Mouse (Mus musculus): Measurements from ENCODE around the gene Mapk11. TPM values are rescaled to one million over a fixed set of nuclear protein-coding genes. Genes with fewer than 3 reads are reported as not detected.
A peak's percentile ranks its signal among the peaks of the same experiment; 100 is the strongest.

Mapk11 gene
- polyA plus RNA-seq, 1 experiment: 29.0 TPM

DNA sequence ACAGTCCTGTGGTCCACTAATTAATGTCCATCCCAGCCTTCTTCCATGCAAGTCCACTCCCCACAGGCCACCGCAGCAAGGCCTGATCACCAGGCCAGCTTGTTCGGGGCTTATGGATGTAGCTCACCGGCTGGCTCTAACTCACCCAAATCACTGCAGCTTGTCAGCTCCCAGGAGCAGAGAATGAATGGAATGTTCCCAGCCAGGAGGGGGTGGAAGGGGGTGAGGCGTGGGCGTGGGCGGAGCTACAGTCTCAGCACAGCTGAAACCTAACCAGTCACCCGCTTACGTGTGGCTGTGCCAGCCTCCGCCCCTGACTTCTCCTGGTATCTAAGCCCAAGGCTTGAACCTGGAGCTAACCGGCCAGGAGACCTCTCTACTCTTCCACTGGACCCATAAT is 20.0 kb upstream of the Mapk11 start:
- H3K4me1 ChIP-seq (ENCODE audit: control insufficient read depth, insufficient read depth, insufficient read length): peaks cover 10% of the 10 kb centered on the region; the same call in 1 of the 2 replicates
- TF ChIP-seq CTCF (IDR thresholded peaks at IDR 0.05; ENCODE audit: extremely low read depth, insufficient read depth, insufficient read length, insufficient replicate concordance) (no peak), POLR2A (IDR thresholded peaks at IDR 0.05; ENCODE audit: low read depth, low read length) (no peak)
- WGBS: 82% methylated on average over 10 of the region's 10 CpGs
- H3K4me3 ChIP-seq (ENCODE audit: extremely low read depth, insufficient read depth, insufficient read length): no peak overlapping the region
- DNase-seq (ENCODE audit: low read depth in 1 of 2, low spot score in 2 of 2): no peak
- no peak overlapping the region for H3K27ac ChIP-seq (ENCODE audit: insufficient read depth, low read length)
- H3K36me3 ChIP-seq (ENCODE audit: control insufficient read depth, insufficient read depth, low read length): 0 out of 2 replicates have a peak, but pooled peaks cover 1% of the 10 kb centered on the region
- H3K27me3 ChIP-seq (ENCODE audit: control insufficient read depth, insufficient read depth, low read length): no peaks in the 10 kb centered on the region

DNA sequence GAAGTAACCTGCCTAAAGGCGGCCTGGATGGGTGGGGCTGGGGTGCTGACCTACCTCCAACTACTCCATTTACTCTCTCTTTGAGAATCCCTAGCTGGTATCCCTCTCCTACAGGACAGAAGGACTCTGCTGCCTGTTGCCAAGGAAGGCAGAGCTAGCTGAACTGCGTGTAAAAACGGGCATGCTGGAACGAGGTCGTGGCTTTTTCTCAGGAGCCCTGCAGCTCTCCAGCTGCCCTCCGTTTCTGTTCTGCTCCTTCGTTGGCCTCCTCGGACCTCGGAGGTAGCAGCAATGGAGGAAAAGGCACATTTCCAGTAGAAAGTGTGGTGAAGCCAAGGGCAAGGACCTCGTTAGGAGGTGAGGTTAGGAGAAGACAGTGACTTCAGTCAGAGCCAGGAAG is 19.5 kb upstream of the Mapk11 start:
- no peak for TF ChIP-seq POLR2A (IDR thresholded peaks at IDR 0.05; ENCODE audit: low read depth, low read length)
- H3K27me3 ChIP-seq (ENCODE audit: control insufficient read depth, insufficient read depth, low read length): no peaks in the 10 kb centered on the region
- 87% methylated on average over 10 of the region's 10 CpGs for WGBS
- 0 out of 2 replicates have a peak, but pooled peaks cover 1% of the 10 kb centered on the region for H3K36me3 ChIP-seq (ENCODE audit: control insufficient read depth, insufficient read depth, low read length)
- peaks cover 10% of the 10 kb centered on the region; the same call in 1 of the 2 replicates for H3K4me1 ChIP-seq (ENCODE audit: control insufficient read depth, insufficient read depth, insufficient read length)
- no peak overlapping the region for H3K27ac ChIP-seq (ENCODE audit: insufficient read depth, low read length)
- DNase-seq (ENCODE audit: low read depth in 1 of 2, low spot score in 2 of 2): no peak
- H3K4me3 ChIP-seq (ENCODE audit: extremely low read depth, insufficient read depth, insufficient read length): no peak overlapping the region

DNA sequence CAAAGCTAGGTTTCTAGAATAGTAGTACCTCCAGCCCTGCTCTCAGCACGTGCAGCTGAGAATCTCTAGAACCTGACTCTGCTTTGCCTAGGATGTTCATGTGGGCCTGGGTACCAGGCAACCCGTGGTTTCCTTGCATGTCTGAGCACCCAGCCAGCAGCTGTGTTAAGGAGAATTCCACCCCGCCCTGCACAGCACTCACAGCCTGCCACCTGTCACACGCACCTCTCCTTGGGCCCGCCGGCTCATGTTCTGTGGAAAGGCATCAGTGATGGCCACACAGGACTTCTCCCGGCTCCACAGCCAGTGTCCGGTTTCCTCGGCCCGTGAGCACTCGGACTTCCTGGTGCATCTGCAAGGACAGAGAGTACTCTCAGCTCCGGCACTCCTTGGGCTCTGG is 16.1 kb upstream of the Mapk11 start:
- WGBS: 91% methylated on average over 12 of the region's 12 CpGs
- H3K4me1 ChIP-seq (ENCODE audit: control insufficient read depth, insufficient read depth, insufficient read length): no peaks in the 10 kb centered on the region
- H3K27me3 ChIP-seq (ENCODE audit: control insufficient read depth, insufficient read depth, low read length): no peaks in the 10 kb centered on the region
- TF ChIP-seq CTCF (IDR thresholded peaks at IDR 0.05; ENCODE audit: extremely low read depth, insufficient read depth, insufficient read length, insufficient replicate concordance) (no peak), POLR2A (IDR thresholded peaks at IDR 0.05; ENCODE audit: low read depth, low read length) (no peak)
- 0 out of 2 replicates have a peak, but pooled peaks cover 1% of the 10 kb centered on the region for H3K36me3 ChIP-seq (ENCODE audit: control insufficient read depth, insufficient read depth, low read length)
- no peak overlapping the region for H3K27ac ChIP-seq (ENCODE audit: insufficient read depth, low read length)
- no peak for DNase-seq (ENCODE audit: low read depth in 1 of 2, low spot score in 2 of 2)
- H3K4me3 ChIP-seq (ENCODE audit: extremely low read depth, insufficient read depth, insufficient read length): no peak overlapping the region

DNA sequence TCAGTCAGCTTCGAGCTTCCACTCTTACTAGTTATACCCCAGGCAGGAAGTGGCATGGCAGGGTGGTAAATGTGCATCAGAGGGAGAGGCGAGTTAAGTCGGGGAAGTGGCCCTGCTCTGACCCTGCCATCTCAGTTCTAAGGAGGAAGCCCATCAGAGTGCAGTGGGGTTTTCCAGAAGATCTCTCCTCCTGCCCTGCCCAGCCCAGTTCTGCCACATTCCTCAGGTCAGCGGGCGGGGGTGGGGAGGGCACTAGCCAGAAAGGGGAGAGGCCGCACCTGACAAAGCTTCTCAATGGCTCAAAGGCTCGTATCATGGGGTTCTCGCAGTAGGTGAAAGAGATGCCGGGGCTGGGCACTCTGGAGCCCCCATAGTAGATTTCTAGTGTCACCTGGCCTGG is 12.0 kb upstream of the Mapk11 start:
- H3K4me3 ChIP-seq (ENCODE audit: extremely low read depth, insufficient read depth, insufficient read length): no peak overlapping the region
- H3K27ac ChIP-seq (ENCODE audit: insufficient read depth, low read length): no peak overlapping the region
- no peaks in the 10 kb centered on the region for H3K4me1 ChIP-seq (ENCODE audit: control insufficient read depth, insufficient read depth, insufficient read length)
- WGBS: 65% methylated on average over 9 of the region's 9 CpGs
- TF ChIP-seq CTCF (IDR thresholded peaks at IDR 0.05; ENCODE audit: extremely low read depth, insufficient read depth, insufficient read length, insufficient replicate concordance): no peak
- TF ChIP-seq POLR2A (IDR thresholded peaks at IDR 0.05; ENCODE audit: low read depth, low read length): no peak
- DNase-seq (ENCODE audit: low read depth in 1 of 2, low spot score in 2 of 2): no peak
- H3K36me3 ChIP-seq (ENCODE audit: control insufficient read depth, insufficient read depth, low read length): peaks cover 2% of the 10 kb centered on the region; the same call in 1 of the 2 replicates
- H3K27me3 ChIP-seq (ENCODE audit: control insufficient read depth, insufficient read depth, low read length): no peaks in the 10 kb centered on the region

DNA sequence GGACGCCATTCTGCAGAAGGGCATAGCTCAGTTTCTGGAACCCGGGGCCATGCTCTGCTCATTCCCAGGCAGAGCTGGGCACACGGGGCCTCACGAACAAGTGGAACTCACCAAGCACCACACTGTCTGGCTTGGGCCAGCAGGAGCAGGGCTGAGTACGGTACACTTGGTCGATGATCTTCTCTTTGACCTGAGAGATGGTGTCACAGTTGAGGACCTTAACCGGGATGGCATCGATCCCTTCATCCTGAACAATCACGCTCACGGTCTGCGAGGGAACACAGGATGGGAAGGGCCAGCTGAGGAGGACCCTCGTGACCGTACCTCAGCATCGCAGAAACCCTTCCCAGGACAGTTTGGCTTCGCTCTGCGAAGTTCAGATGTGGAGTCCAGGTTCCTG is 9.1 kb upstream of the Mapk11 start:
- H3K27me3 ChIP-seq (ENCODE audit: control insufficient read depth, insufficient read depth, low read length): no peaks in the 10 kb centered on the region
- 95% methylated on average over 16 of the region's 16 CpGs for WGBS
- no peak for DNase-seq (ENCODE audit: low read depth in 1 of 2, low spot score in 2 of 2)
- no peak for TF ChIP-seq POLR2A (IDR thresholded peaks at IDR 0.05; ENCODE audit: low read depth, low read length)
- no peak for TF ChIP-seq CTCF (IDR thresholded peaks at IDR 0.05; ENCODE audit: extremely low read depth, insufficient read depth, insufficient read length, insufficient replicate concordance)
- H3K4me1 ChIP-seq (ENCODE audit: control insufficient read depth, insufficient read depth, insufficient read length): no peaks in the 10 kb centered on the region
- H3K27ac ChIP-seq (ENCODE audit: insufficient read depth, low read length): no peak overlapping the region
- no peak overlapping the region for H3K4me3 ChIP-seq (ENCODE audit: extremely low read depth, insufficient read depth, insufficient read length)
- peaks cover 2% of the 10 kb centered on the region; the same call in 1 of the 2 replicates for H3K36me3 ChIP-seq (ENCODE audit: control insufficient read depth, insufficient read depth, low read length)

DNA sequence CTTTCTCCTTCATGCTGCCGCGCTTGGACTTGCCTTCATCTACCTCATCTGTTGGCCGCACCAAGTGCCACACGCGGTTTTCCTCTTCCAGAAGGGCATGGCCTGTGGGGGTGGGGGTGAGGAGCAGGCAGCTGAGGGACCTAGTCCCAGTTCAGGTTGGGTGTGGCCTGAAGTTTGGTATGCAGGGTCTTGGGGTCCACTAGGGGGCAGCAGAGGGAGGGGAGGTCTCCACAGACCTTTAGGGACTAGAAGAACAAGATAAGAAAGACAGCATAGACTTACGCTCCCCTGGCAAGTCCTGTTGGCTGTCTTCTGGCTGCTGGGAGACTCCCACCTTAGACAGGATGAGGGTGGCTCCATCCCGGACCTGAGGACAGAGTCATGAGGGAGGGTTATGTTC is 8.5 kb upstream of the Mapk11 start:
- H3K27me3 ChIP-seq (ENCODE audit: control insufficient read depth, insufficient read depth, low read length): no peaks in the 10 kb centered on the region
- TF ChIP-seq POLR2A (IDR thresholded peaks at IDR 0.05; ENCODE audit: low read depth, low read length) (no peak), CTCF (IDR thresholded peaks at IDR 0.05; ENCODE audit: extremely low read depth, insufficient read depth, insufficient read length, insufficient replicate concordance) (peak; percentile 68; the same call in 1 of the 2 replicates)
- no peak overlapping the region for H3K27ac ChIP-seq (ENCODE audit: insufficient read depth, low read length)
- peaks cover 2% of the 10 kb centered on the region; the same call in 1 of the 2 replicates for H3K36me3 ChIP-seq (ENCODE audit: control insufficient read depth, insufficient read depth, low read length)
- DNase-seq (ENCODE audit: low read depth in 1 of 2, low spot score in 2 of 2): peak; percentile 69 to 78
- 64% methylated on average over 7 of the region's 7 CpGs for WGBS
- H3K4me3 ChIP-seq (ENCODE audit: extremely low read depth, insufficient read depth, insufficient read length): no peak overlapping the region
- H3K4me1 ChIP-seq (ENCODE audit: control insufficient read depth, insufficient read depth, insufficient read length): no peaks in the 10 kb centered on the region

DNA sequence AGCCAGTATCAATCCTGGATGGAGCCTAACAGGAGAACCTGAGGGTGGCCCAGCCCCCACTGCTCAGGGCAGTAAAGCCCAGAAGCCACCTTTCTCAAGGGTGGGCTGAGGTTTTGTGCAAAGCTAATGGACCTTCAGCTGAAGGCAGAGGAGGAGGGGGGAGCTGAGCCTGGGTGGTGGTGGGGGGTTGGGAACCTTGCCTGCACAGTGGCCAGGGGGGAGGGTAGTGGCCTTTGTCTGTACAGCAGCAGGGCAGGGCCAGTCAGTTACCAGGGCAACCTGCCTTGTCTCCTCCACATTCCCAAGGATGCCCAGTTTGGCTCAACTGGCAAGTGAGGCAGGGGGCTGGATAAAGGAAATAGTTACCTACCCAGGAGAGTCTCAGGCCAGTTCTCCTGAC is 2.9 kb upstream of the Mapk11 start:
- Histone ChIP-seq H3K4me1 (ENCODE audit: control insufficient read depth, insufficient read depth, insufficient read length) (peaks cover 16% of the 10 kb centered on the region; the same call in 1 of the 2 replicates), H3K36me3 (ENCODE audit: control insufficient read depth, insufficient read depth, low read length) (no peaks in the 10 kb centered on the region), H3K27ac (ENCODE audit: insufficient read depth, low read length) (no peak overlapping the region), H3K4me3 (ENCODE audit: extremely low read depth, insufficient read depth, insufficient read length) (no peak overlapping the region), H3K27me3 (ENCODE audit: control insufficient read depth, insufficient read depth, low read length) (no peaks in the 10 kb centered on the region)
- DNase-seq (ENCODE audit: low read depth in 1 of 2, low spot score in 2 of 2): no peak
- no peak for TF ChIP-seq POLR2A (IDR thresholded peaks at IDR 0.05; ENCODE audit: low read depth, low read length)
- TF ChIP-seq CTCF (IDR thresholded peaks at IDR 0.05; ENCODE audit: extremely low read depth, insufficient read depth, insufficient read length, insufficient replicate concordance): no peak

All from spleen, adult 2 months (tissue).